Mouse (Mus musculus): Measurements from ENCODE around the gene Endog. TPM values are rescaled to one million over a fixed set of nuclear protein-coding genes. Genes with fewer than 3 reads are reported as not detected.
"Not testable (repeated sequence)": the region's sequence is repeated elsewhere in the genome, so short reads cannot be mapped to it uniquely, and the experiment has no call there.

Gene Endog
- polyA plus RNA-seq (2016; fragmentation: Nextera tagmentation; extraction: Ambion mirVana), result 18.3 and 19.9 TPM in 2 replicates

GRCm38 (mm10) chr2:30171371-30171996, at the start of gene Endog:
TSS of gene Endog (plus strand) at chr2:30171493.
- no peaks in the 10 kb centered on the region; the same call in 1 of the 2 replicates for H3K27me3 ChIP-seq (replicated peaks; ENCODE audit: low read depth, poor library complexity, severe bottlenecking)
- peak within 1 kb of the TSS; percentile 91 for H3K27ac ChIP-seq (replicated peaks)
- WGBS, result under 1% methylated on average over 75 of the region's 75 CpGs
- DNase-seq (ENCODE audit: low spot score), result peak; percentile 89
- peaks cover 14% of the 10 kb centered on the region for H3K9me3 ChIP-seq
- peak within 1 kb of the TSS; percentile 82 for H3K4me3 ChIP-seq
- H3K4me1 ChIP-seq, result peaks cover 18% of the 10 kb centered on the region
- H3K36me3 ChIP-seq (replicated peaks), result peaks cover 44% of the 10 kb centered on the region

GRCm38 (mm10) chr2:30122766-30123165, 48.5 kb upstream of the Endog start:
- no peak overlapping the region for H3K27ac ChIP-seq (replicated peaks)
- no peaks in the 10 kb centered on the region for H3K27me3 ChIP-seq (replicated peaks; ENCODE audit: low read depth, poor library complexity, severe bottlenecking)
- H3K4me3 ChIP-seq, result no peak overlapping the region; the same call in 1 of the 2 replicates
- no peak for DNase-seq (ENCODE audit: low spot score)
- H3K9me3 ChIP-seq, result no peaks in the 10 kb centered on the region
- 82% methylated on average over 5 of the region's 5 CpGs for WGBS
- H3K4me1 ChIP-seq, result peaks cover 36% of the 10 kb centered on the region
- peaks cover 9% of the 10 kb centered on the region; the same call in 1 of the 2 replicates for H3K36me3 ChIP-seq (replicated peaks)

- Histone ChIP-seq H3K27ac (replicated peaks) (peak overlapping the region; percentile 93), H3K9me3 (no peaks in the 10 kb centered on the region), H3K36me3 (replicated peaks) (peaks cover 9% of the 10 kb centered on the region; the same call in 1 of the 2 replicates), H3K27me3 (replicated peaks; ENCODE audit: low read depth, poor library complexity, severe bottlenecking) (no peaks in the 10 kb centered on the region), H3K4me3 (peak overlapping the region; percentile 97), H3K4me1 (peaks cover 36% of the 10 kb centered on the region)
- WGBS, result under 1% methylated on average over 44 of the region's 44 CpGs
- DNase-seq (ENCODE audit: low spot score), result no peak
These were observed 47.4 kb upstream of the Endog start for GRCm38 (mm10) chr2:30123729-30124471.

GRCm38 (mm10) chr2:30124472-30125274, 46.6 kb upstream of the Endog start, which contains the start of gene Zer1:
TSS of gene Zer1 (minus strand) at chr2:30124585.
- H3K36me3 ChIP-seq (replicated peaks), result peaks cover 9% of the 10 kb centered on the region; the same call in 1 of the 2 replicates
- DNase-seq (ENCODE audit: low spot score), result peak; percentile 94
- H3K27ac ChIP-seq (replicated peaks), result peak within 1 kb of the TSS; percentile 93
- no peaks in the 10 kb centered on the region for H3K9me3 ChIP-seq
- H3K4me1 ChIP-seq, result peaks cover 30% of the 10 kb centered on the region
- H3K27me3 ChIP-seq (replicated peaks; ENCODE audit: low read depth, poor library complexity, severe bottlenecking), result no peaks in the 10 kb centered on the region
- H3K4me3 ChIP-seq, result peak within 1 kb of the TSS; percentile 97
- WGBS, result 12% methylated on average over 31 of the region's 31 CpGs

- WGBS, result 32% methylated on average over 2 of the region's 2 CpGs
- no peak for DNase-seq (ENCODE audit: low spot score)
- H3K27me3 ChIP-seq (replicated peaks; ENCODE audit: low read depth, poor library complexity, severe bottlenecking), result no peaks in the 10 kb centered on the region
These were observed 42.5 kb upstream of the Endog start for GRCm38 (mm10) chr2:30128789-30129188.

GRCm38 (mm10) chr2:30130156-30130555, 41.1 kb upstream of the Endog start:
- H3K27ac ChIP-seq (replicated peaks), result no peak overlapping the region
- WGBS, result 84% methylated on average over 4 of the region's 4 CpGs
- H3K9me3 ChIP-seq, result no peaks in the 10 kb centered on the region
- H3K27me3 ChIP-seq (replicated peaks; ENCODE audit: low read depth, poor library complexity, severe bottlenecking), result no peaks in the 10 kb centered on the region
- no peak overlapping the region for H3K4me3 ChIP-seq
- peaks cover 25% of the 10 kb centered on the region for H3K4me1 ChIP-seq
- H3K36me3 ChIP-seq (replicated peaks), result peaks cover 5% of the 10 kb centered on the region
- DNase-seq (ENCODE audit: low spot score), result no peak

More at GRCm38 (mm10) chr2:30128789-30129188, 42.5 kb upstream of the Endog start:
- Histone ChIP-seq H3K9me3 (no peaks in the 10 kb centered on the region), H3K27ac (replicated peaks) (no peak overlapping the region), H3K4me3 (no peak overlapping the region), H3K4me1 (peaks cover 25% of the 10 kb centered on the region), H3K36me3 (replicated peaks) (no peaks in the 10 kb centered on the region)

- WGBS, result 70% methylated on average over 5 of the region's 5 CpGs
These were observed 40.1 kb upstream of the Endog start for GRCm38 (mm10) chr2:30131240-30131639.

GRCm38 (mm10) chr2:30132801-30133612, 38.3 kb upstream of the Endog start:
- peaks cover 34% of the 10 kb centered on the region for H3K36me3 ChIP-seq (replicated peaks)
- peak overlapping the region; percentile 91 for H3K4me3 ChIP-seq
- WGBS, result 20% methylated on average over 16 of the region's 16 CpGs
- peak overlapping the region; percentile 90 for H3K27ac ChIP-seq (replicated peaks)
- H3K4me1 ChIP-seq, result peaks cover 24% of the 10 kb centered on the region
- no peak for DNase-seq (ENCODE audit: low spot score)
- no peaks in the 10 kb centered on the region for H3K27me3 ChIP-seq (replicated peaks; ENCODE audit: low read depth, poor library complexity, severe bottlenecking)
- H3K9me3 ChIP-seq, result no peaks in the 10 kb centered on the region

More at GRCm38 (mm10) chr2:30131240-30131639, 40.1 kb upstream of the Endog start:
- H3K27ac ChIP-seq (replicated peaks); H3K4me3 ChIP-seq; H3K27me3 ChIP-seq (replicated peaks; ENCODE audit: low read depth, poor library complexity, severe bottlenecking); DNase-seq (ENCODE audit: low spot score); H3K9me3 ChIP-seq: not testable (repeated sequence)
- Histone ChIP-seq H3K4me1 (peaks cover 24% of the 10 kb centered on the region), H3K36me3 (replicated peaks) (peaks cover 16% of the 10 kb centered on the region)

- Histone ChIP-seq H3K27me3 (replicated peaks; ENCODE audit: low read depth, poor library complexity, severe bottlenecking) (no peaks in the 10 kb centered on the region), H3K4me3 (peak within 1 kb of the TSS; percentile 91), H3K36me3 (replicated peaks) (peaks cover 41% of the 10 kb centered on the region), H3K9me3 (no peaks in the 10 kb centered on the region), H3K4me1 (peaks cover 24% of the 10 kb centered on the region), H3K27ac (replicated peaks) (peak within 1 kb of the TSS; percentile 90)
- DNase-seq (ENCODE audit: low spot score), result peak; percentile 97
- under 1% methylated on average over 46 of the region's 46 CpGs for WGBS
These were observed 37.5 kb upstream of the Endog start, which contains the start of gene Tbc1d13 for GRCm38 (mm10) chr2:30133613-30134377. TSS of gene Tbc1d13 (plus strand) at chr2:30133746.

GRCm38 (mm10) chr2:30134378-30134711, 36.9 kb upstream of the Endog start:
- peak overlapping the region; percentile 90 for H3K27ac ChIP-seq (replicated peaks)
- WGBS, result 27% methylated on average over 6 of the region's 6 CpGs
- no peak for DNase-seq (ENCODE audit: low spot score)
- H3K4me1 ChIP-seq, result peaks cover 24% of the 10 kb centered on the region
- no peaks in the 10 kb centered on the region for H3K27me3 ChIP-seq (replicated peaks; ENCODE audit: low read depth, poor library complexity, severe bottlenecking)
- peak overlapping the region; percentile 91 for H3K4me3 ChIP-seq
- peaks cover 44% of the 10 kb centered on the region for H3K36me3 ChIP-seq (replicated peaks)
- no peaks in the 10 kb centered on the region for H3K9me3 ChIP-seq
